Mouse (Mus musculus): ENCODE results near the gene Cep95.

- no peak for TF ChIP-seq POLR2A (IDR thresholded peaks at IDR 0.05; ENCODE audit: borderline replicate concordance, low read depth, low read length)
- no peak for TF ChIP-seq CTCF (IDR thresholded peaks at IDR 0.05; ENCODE audit: low read depth, low read length)
Measured at GRCm38 (mm10) chr11:106817808-106818207, 28.8 kb downstream of the Cep95 start.

Data from bone marrow macrophage, adult 2 months (primary cell).